Mouse (Mus musculus) thymus, adult 18-20 months (tissue): ENCODE data around the gene Mill1.
"Not testable (repeated sequence)": the region's sequence is repeated elsewhere in the genome, so short reads cannot be mapped to it uniquely, and the experiment has no call there.

Source experiments
- DNase-seq, 2 experiments: peaks; one replicate each; pipeline ENCODE4 v3.0.0; 2022; ENCODE audit warnings: mixed read lengths in 2 of 2

Mill1 gene

GRCm38 (mm10) chr7:18245047-18245446, at the start of gene Mill1:
Gene Mill1 (plus strand): TSS chr7:18245347.
- DNase-seq: no peak

GRCm38 (mm10) chr7:18210938-18211337, 34.2 kb upstream of the Mill1 start:
- no peak for DNase-seq

GRCm38 (mm10) chr7:18214699-18215098, 30.4 kb upstream of the Mill1 start:
- no peak for DNase-seq

GRCm38 (mm10) chr7:18238561-18238960, 6.6 kb upstream of the Mill1 start:
- no peak for DNase-seq

GRCm38 (mm10) chr7:18241217-18241616, 3.9 kb upstream of the Mill1 start:
- DNase-seq: no peak

GRCm38 (mm10) chr7:18243959-18244573, 1.1 kb upstream of the Mill1 start:
- DNase-seq: not testable (repeated sequence)

GRCm38 (mm10) chr7:18260219-18260618, 15.1 kb downstream of the Mill1 start:
- DNase-seq: no peak

GRCm38 (mm10) chr7:18265089-18265488, 19.9 kb downstream of the Mill1 start:
- no peak for DNase-seq
